Mouse (Mus musculus): ENCODE results near the gene Rab22a. TPM values are rescaled to one million over a fixed set of nuclear protein-coding genes. Genes with fewer than 3 reads are reported as not detected.

Gene Rab22a
- polyA plus RNA-seq, 1 experiment from 2014 or later: 33.0 TPM

DNA sequence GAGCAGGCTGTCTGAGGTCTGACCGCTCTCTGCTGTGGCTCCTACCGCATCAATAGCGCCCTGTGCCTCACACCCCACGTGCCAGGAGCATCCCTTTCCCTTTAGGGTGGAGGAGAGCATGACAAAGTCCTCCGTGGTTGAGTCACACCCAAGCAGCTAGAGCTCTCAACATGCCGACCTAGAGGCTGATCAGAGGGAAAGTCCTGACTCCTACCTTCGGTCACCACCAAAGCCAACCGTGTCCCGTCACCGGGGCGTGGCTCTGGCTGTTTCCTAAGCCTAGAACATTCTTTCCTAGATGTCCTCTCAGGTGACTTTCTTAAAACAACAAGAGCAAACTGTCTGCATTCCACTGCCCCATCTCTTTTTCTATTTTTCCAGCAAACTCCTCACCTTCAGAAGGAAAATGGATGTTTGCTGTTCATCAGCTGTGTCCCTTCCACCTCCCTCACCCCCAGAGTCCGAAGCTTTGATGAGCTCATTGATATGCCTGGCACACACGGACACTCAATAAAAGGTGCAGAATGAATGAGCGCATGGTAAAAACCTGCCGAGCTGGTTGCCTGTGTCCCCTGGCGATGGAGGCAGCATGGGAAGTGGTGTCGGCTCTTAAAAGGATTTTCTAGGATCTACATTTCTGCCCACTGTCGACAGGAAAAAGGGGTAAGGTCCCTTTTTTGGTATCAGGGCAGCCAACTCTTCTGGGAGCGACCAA is 12.2 kb upstream of the Rab22a start:
- Histone ChIP-seq H3K4me2 (no peak overlapping the region), H3K9me3 (no peaks in the 10 kb centered on the region), H3K36me3 (no peaks in the 10 kb centered on the region), H3K9ac (no peak overlapping the region), H3K27ac (no peak overlapping the region), H3K4me1 (0 out of 2 replicates have a peak, but pooled peaks cover 5% of the 10 kb centered on the region), H3K4me3 (replicated peaks) (no peak overlapping the region), H3K27me3 (replicated peaks) (no peaks in the 10 kb centered on the region)
- WGBS: 78% methylated on average over 19 of the region's 19 CpGs
- no peak for ATAC-seq (ENCODE audit: insufficient read depth, low FRiP score, low read depth)

GRCm38 (mm10) chr2:173649762-173650161 is 9.8 kb upstream of the Rab22a start:
- Histone ChIP-seq H3K4me3 (replicated peaks) (no peak overlapping the region), H3K4me1 (no peaks in the 10 kb centered on the region), H3K9ac (no peak overlapping the region), H3K36me3 (no peaks in the 10 kb centered on the region), H3K4me2 (no peak overlapping the region), H3K27me3 (replicated peaks) (no peaks in the 10 kb centered on the region), H3K9me3 (no peaks in the 10 kb centered on the region), H3K27ac (no peak overlapping the region)
- WGBS: 65% methylated on average over 10 of the region's 10 CpGs
- ATAC-seq (ENCODE audit: insufficient read depth, low FRiP score, low read depth): no peak

GRCm38 (mm10) chr2:173653526-173653925 is 6.0 kb upstream of the Rab22a start:
- 80% methylated on average over 5 of the region's 5 CpGs for WGBS

DNA sequence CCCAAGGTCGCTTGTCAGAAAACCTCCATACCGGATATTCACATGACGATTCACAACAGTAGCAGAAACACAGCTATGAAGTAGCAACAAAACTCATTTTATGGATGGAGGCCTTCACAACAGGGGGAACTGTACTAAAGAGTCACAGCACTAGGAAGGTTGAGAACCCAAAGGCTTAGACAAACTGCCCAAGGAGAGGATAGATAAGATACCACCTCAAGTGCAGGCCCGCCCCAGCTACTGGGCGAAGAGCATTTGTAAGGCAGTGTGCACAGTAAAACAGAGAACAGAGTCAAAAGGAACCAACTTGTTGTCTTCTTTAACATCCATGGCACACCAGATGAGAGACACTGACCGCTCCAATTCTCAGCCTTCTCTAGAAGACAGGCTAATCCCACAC is 1.8 kb upstream of the Rab22a start:
- Histone ChIP-seq H3K36me3 (no peaks in the 10 kb centered on the region), H3K4me1 (peaks cover 18% of the 10 kb centered on the region; the same call in 1 of the 2 replicates), H3K27me3 (replicated peaks) (no peaks in the 10 kb centered on the region), H3K9me3 (no peaks in the 10 kb centered on the region), H3K4me2 (no peak overlapping the region), H3K9ac (no peak overlapping the region), H3K27ac (no peak overlapping the region), H3K4me3 (replicated peaks) (no peak overlapping the region)
- no peak for ATAC-seq (ENCODE audit: insufficient read depth, low FRiP score, low read depth)
- WGBS: 84% methylated on average over 6 of the region's 6 CpGs

More at GRCm38 (mm10) chr2:173653526-173653925, 6.0 kb upstream of the Rab22a start:
- H3K4me1 ChIP-seq: 0 out of 2 replicates have a peak, but pooled peaks cover 6% of the 10 kb centered on the region
- no peak overlapping the region for H3K4me2 ChIP-seq
- no peaks in the 10 kb centered on the region for H3K9me3 ChIP-seq
- H3K9ac ChIP-seq: no peak overlapping the region
- H3K27ac ChIP-seq: no peak overlapping the region
- no peaks in the 10 kb centered on the region for H3K27me3 ChIP-seq (replicated peaks)
- H3K36me3 ChIP-seq: no peaks in the 10 kb centered on the region
- H3K4me3 ChIP-seq (replicated peaks): no peak overlapping the region
- ATAC-seq (ENCODE audit: insufficient read depth, low FRiP score, low read depth): no peak

DNA sequence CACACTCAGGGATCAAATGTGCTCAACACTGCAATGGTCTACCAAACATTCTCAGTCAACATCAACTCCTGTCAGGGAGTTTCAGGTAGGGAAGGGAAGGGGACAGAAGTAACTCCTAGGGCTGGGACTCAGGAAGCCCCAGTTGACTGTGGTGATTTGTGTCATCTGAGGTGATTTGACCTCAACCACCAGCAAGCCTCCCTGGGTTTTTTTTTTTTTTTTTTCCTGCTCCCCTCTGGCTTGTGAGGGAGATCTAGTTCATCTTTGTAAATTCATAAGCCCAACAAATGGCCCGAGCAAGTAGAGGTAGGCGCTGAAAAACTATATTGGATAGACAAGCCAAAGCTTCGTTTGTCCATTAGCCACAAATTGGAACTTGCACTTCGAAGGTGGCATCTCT is 1.0 kb upstream of the Rab22a start:
- Histone ChIP-seq H3K27me3 (replicated peaks) (no peaks in the 10 kb centered on the region), H3K9ac (no peak overlapping the region; the same call in 1 of the 2 replicates), H3K9me3 (no peaks in the 10 kb centered on the region), H3K4me1 (peaks cover 22% of the 10 kb centered on the region; the same call in 1 of the 2 replicates), H3K4me3 (replicated peaks) (peak overlapping the region; percentile 97), H3K4me2 (peak overlapping the region; percentile 81), H3K27ac (0 out of 2 replicates have a peak overlapping the region, but pooled peaks have one; percentile 63), H3K36me3 (peaks cover 6% of the 10 kb centered on the region; the same call in 1 of the 2 replicates)
- ATAC-seq (ENCODE audit: insufficient read depth, low FRiP score, low read depth): no peak
- 83% methylated on average over 4 of the region's 4 CpGs for WGBS

DNA sequence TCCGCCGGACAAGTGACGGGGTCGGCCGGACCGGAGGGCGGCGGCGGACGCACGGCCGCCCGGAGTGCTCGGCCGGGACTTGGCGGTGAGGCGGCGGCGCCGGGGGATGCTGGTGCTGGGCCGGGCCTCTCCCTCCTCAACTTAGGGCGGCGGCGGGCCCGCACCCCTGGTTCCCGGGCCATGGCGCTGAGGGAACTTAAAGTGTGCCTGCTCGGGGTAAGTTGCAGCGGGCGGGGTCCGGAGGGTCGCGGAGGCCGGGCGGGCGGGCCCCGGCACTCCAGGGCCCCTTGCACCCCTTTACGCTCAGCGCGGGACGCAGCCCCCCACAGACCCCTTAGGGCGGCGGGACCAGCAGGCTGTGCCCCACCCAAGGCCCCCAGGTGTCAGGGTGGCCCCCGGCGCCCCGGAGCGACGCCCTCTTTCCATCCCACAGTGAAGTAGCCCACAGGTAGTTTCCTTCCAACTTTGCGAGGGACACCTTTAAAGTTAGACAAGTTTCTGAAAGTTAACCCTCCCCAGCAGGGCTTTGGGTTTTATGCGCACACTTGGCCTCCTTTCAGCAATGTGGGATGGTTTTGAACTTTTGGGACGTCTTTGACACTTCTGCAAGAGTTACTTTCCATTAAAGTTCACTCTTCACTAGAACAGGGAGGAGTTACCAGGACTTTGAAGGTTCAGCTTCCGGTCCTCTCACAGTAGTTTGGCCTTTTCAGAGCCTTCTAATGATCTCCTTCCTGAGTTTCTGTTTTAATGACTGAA is 545 bp downstream of the Rab22a start:
- Histone ChIP-seq H3K27ac (peak overlapping the region; percentile 63), H3K4me2 (peak overlapping the region; percentile 72), H3K36me3 (peaks cover 12% of the 10 kb centered on the region; the same call in 1 of the 2 replicates), H3K4me1 (peaks cover 22% of the 10 kb centered on the region; the same call in 1 of the 2 replicates), H3K9ac (peak overlapping the region; percentile 90), H3K4me3 (replicated peaks) (peak overlapping the region; percentile 97), H3K27me3 (replicated peaks) (no peaks in the 10 kb centered on the region), H3K9me3 (no peaks in the 10 kb centered on the region)
- under 1% methylated on average over 40 of the region's 52 CpGs for WGBS
- ATAC-seq (ENCODE audit: insufficient read depth, low FRiP score, low read depth): peak; percentile 51

DNA sequence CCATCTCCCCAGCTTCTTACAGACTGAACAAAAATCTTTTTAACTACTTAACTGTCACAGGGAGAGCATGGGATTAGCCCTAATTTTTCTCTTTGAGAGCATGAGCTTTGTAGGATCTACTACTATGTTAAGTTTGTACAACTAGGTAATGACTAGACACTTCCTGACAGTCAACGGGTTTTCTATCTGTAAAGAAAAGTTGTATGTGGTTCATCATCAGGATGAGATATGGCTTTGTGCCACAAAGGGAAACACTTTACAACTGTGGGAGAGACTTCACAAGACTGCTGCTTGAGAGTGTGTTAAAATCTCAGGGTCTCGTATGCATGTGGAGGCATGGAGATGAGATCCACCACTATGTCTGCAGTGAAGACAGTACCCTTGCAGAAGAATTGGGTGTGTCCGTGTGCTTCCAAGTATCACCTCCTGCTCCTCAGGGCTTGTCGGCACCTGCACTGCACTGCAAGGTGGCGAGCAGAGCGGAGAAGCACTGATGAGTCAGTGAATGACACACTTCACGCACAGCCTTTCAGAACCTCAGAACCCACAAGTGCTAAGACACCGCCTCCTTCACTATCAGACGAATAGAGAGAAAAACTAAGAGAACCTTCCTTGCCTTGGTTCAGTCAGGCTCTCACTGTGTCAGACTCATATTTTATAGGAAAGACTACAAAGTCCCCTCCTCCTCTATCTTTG is 2.8 kb downstream of the Rab22a start:
- 87% methylated on average over 9 of the region's 9 CpGs for WGBS
- no peak overlapping the region for H3K9ac ChIP-seq

DNA sequence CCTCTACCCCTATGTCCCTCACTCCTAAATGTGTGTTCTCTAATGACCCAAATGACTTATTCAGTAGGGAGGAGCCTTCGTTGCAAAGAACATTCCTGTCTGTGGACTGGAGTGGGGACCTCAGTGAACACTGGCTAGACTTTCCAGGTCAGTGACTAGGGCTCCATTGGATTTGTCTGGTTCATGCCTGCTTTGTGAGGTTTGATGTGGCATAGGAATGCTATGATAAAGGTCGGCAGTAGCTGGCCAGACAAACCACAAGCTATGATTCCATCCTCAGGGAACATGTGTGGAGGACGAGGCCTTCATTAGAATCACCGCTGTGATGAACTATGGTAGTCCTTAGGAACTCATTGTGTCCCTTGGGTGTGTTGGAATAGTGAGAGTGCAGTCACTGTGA is 5.2 kb downstream of the Rab22a start:
- Histone ChIP-seq H3K4me1 (peaks cover 11% of the 10 kb centered on the region; the same call in 1 of the 2 replicates), H3K9ac (no peak overlapping the region), H3K9me3 (no peaks in the 10 kb centered on the region), H3K27me3 (replicated peaks) (no peaks in the 10 kb centered on the region), H3K27ac (no peak overlapping the region), H3K4me3 (replicated peaks) (no peak overlapping the region), H3K36me3 (peaks cover 19% of the 10 kb centered on the region; the same call in 1 of the 2 replicates), H3K4me2 (no peak overlapping the region)
- WGBS: 93% methylated on average over 4 of the region's 4 CpGs
- ATAC-seq (ENCODE audit: insufficient read depth, low FRiP score, low read depth): no peak

More for the DNA sequence above, 2.8 kb downstream of the Rab22a start:
- ATAC-seq (ENCODE audit: insufficient read depth, low FRiP score, low read depth): no peak
- peaks cover 16% of the 10 kb centered on the region; the same call in 1 of the 2 replicates for H3K36me3 ChIP-seq
- H3K4me2 ChIP-seq: no peak overlapping the region
- no peak overlapping the region for H3K27ac ChIP-seq
- H3K27me3 ChIP-seq (replicated peaks): no peaks in the 10 kb centered on the region
- no peaks in the 10 kb centered on the region for H3K9me3 ChIP-seq
- H3K4me3 ChIP-seq (replicated peaks): no peak overlapping the region
- H3K4me1 ChIP-seq: peaks cover 22% of the 10 kb centered on the region; the same call in 1 of the 2 replicates

DNA sequence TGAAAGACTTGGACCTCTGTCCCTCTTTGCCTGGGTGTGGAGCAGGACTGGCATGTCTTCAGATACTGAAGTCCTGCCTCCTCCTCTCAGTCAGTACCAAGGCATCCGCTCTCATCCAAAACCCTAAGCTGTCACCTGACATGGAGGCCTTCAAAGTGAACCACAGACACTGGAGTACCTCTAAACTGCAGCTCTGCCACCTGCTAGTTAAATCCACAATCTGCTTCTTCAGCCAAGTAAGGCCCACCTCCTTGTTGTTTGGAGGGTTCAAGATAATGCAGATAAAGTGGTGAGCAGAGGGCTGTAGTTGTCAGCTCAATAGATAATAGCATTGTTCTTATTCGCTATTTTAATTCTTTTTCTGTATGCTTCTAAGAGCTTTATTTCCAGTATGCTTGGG is 5.7 kb downstream of the Rab22a start:
- peaks cover 20% of the 10 kb centered on the region; the same call in 1 of the 2 replicates for H3K36me3 ChIP-seq
- WGBS: 86% methylated on average over 2 of the region's 2 CpGs

DNA sequence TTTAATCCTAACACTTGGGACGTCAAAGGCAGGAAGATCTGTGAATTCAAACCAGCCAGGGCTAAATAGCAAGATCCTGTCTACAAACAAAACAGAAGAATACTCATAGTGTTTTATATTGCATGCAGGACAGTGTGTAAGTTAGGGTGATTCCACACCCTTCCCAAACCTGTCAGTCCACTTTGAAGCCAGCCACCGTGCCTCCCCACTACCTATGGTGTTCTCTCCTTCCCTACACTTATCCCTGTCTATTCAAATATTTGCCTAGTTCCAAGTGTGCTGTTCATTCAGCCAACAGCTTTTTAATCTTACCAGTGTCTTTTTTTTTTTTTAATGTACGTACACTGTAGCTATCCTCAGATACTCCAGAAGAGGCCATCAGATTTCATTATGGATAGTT is 7.3 kb downstream of the Rab22a start:
- no peak overlapping the region for H3K27ac ChIP-seq
- WGBS: 70% methylated on average over 3 of the region's 3 CpGs
- 0 out of 2 replicates have a peak, but pooled peaks cover 4% of the 10 kb centered on the region for H3K4me1 ChIP-seq
- H3K27me3 ChIP-seq (replicated peaks): no peaks in the 10 kb centered on the region
- no peak for ATAC-seq (ENCODE audit: insufficient read depth, low FRiP score, low read depth)
- no peak overlapping the region for H3K4me2 ChIP-seq
- no peaks in the 10 kb centered on the region for H3K9me3 ChIP-seq
- H3K4me3 ChIP-seq (replicated peaks): no peak overlapping the region
- H3K36me3 ChIP-seq: peaks cover 23% of the 10 kb centered on the region; the same call in 1 of the 2 replicates
- H3K9ac ChIP-seq: no peak overlapping the region

More for the DNA sequence above, 5.7 kb downstream of the Rab22a start:
- no peaks in the 10 kb centered on the region for H3K9me3 ChIP-seq
- H3K4me3 ChIP-seq (replicated peaks): no peak overlapping the region
- H3K4me1 ChIP-seq: peaks cover 11% of the 10 kb centered on the region; the same call in 1 of the 2 replicates
- ATAC-seq (ENCODE audit: insufficient read depth, low FRiP score, low read depth): no peak
- H3K27ac ChIP-seq: no peak overlapping the region
- H3K4me2 ChIP-seq: no peak overlapping the region
- H3K9ac ChIP-seq: no peak overlapping the region
- no peaks in the 10 kb centered on the region for H3K27me3 ChIP-seq (replicated peaks)

DNA sequence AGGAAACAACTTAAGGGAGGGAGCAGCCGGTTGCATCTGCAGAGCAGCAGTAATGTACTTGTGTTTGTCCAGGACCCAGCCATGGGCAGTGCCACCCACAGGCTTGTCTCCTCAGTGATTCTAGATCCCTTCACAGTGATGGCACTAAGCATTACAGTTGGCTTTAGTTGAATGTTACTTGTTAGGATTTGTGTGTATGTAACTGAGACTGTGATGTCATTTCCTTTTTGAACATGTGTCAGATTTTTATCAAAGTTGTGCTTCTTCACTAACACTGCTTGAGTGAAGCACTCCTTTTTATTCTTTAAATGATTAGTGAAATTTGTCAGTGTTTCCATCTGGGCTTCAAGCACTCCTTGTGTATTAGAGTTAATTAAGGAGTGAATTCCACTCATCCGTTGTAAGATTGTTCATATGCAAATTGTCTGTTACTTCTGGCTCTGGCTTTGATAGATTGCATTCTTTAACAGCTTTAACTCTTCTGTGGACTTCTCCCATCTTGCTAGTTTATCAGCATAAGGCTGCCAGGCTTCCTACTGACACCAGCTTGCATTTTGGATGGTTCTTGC is 12.9 kb downstream of the Rab22a start:
- peaks cover 4% of the 10 kb centered on the region; the same call in 1 of the 2 replicates for H3K4me1 ChIP-seq
- no peaks in the 10 kb centered on the region for H3K9me3 ChIP-seq
- H3K4me2 ChIP-seq: no peak overlapping the region
- H3K27ac ChIP-seq: no peak overlapping the region
- no peaks in the 10 kb centered on the region for H3K27me3 ChIP-seq (replicated peaks)
- H3K4me3 ChIP-seq (replicated peaks): no peak overlapping the region
- no peak for ATAC-seq (ENCODE audit: insufficient read depth, low FRiP score, low read depth)
- no peak overlapping the region for H3K9ac ChIP-seq
- 0 out of 2 replicates have a peak, but pooled peaks cover 9% of the 10 kb centered on the region for H3K36me3 ChIP-seq
- 74% methylated on average over 2 of the region's 2 CpGs for whole genome bisulfite sequencing

Data from stomach, embryonic 15.5 days (tissue).